Mouse (Mus musculus): ENCODE measurements around the gene Prph. TPM values are rescaled to one million over a fixed set of nuclear protein-coding genes. Genes with fewer than 3 reads are reported as not detected.
"Not testable (repeated sequence)": the region's sequence is repeated elsewhere in the genome, so short reads cannot be mapped to it uniquely, and the experiment has no call there.

Gene Prph
- polyA plus RNA-seq, 2 experiments from 2014 or later, result not detected

DNA sequence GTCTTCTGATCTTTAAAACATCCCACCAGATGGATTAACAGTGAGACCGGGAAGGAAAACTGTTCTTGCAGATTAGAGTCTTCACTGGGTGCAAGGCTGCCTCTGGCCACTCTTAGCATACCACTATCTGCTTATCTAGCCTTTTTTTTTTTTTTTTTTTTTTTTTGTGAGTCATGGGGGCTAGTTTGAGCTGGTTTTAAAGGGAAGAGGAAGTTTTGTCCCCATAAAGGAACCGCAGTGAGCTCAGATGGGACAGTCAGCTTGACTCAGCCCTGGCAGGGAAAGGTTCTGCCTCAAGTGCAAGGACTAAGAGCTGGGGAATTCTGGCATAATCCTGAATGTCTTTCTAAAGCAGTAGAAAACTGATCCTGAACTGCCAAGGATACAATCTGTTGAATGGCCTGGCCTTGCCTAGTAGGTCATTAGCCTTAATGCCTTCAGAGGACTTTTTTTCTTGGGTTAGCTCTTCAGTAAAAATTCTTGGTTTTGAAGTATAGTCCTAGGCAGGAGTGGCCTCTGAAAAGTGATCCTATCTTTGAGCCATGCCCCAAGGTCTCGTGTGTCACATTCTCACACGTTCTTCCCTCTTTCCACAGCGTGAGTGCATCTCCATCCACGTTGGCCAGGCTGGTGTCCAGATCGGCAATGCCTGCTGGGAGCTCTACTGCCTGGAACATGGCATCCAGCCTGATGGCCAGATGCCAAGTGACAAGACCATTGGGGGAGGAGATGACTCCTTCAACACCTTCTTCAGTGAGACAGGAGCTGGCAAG is 21.3 kb upstream of the Prph start:
- no peak for ATAC-seq

- ATAC-seq, result no peak
These were observed 19.5 kb upstream of the Prph start for GRCm38 (mm10) chr15:99035431-99035830.

- no peak for ATAC-seq
These were observed 18.6 kb upstream of the Prph start for GRCm38 (mm10) chr15:99036249-99036905.

GRCm38 (mm10) chr15:99038025-99038424 is 16.9 kb upstream of the Prph start:
- ATAC-seq, result no peak

- ATAC-seq, result no peak
These were observed 16.2 kb upstream of the Prph start for GRCm38 (mm10) chr15:99038797-99039196.

DNA sequence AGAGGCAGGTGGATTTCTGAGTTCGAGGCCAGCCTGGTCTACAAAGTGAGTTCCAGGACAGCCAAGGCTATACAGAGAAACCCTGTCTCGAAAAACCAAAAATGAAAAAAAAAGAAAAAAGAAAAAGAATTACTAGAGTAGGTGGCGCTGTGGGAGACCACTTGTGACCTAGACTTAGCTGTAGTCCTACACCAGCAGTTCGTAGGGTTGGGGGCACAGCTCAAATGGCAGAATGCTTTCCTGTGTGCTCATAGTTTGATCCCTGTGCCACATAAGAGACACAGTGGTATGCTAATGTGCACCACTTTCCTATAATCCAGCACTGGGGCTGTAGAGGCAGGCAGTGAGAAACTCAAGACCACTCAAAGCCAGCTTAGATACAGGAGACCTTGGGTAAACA is 15.7 kb upstream of the Prph start:
- ATAC-seq, result no peak

GRCm38 (mm10) chr15:99039996-99040919 is 14.7 kb upstream of the Prph start:
- no peak for ATAC-seq

- ATAC-seq, result no peak
These were observed 13.8 kb upstream of the Prph start for GRCm38 (mm10) chr15:99040920-99041856.

- no peak for ATAC-seq
These were observed 12.6 kb upstream of the Prph start for GRCm38 (mm10) chr15:99042334-99042733.

- no peak for ATAC-seq
These were observed 10.1 kb upstream of the Prph start for GRCm38 (mm10) chr15:99044854-99045253.

GRCm38 (mm10) chr15:99045734-99046133 is 9.2 kb upstream of the Prph start:
- not testable (repeated sequence) for ATAC-seq

- no peak for ATAC-seq
These were observed 5.3 kb upstream of the Prph start for GRCm38 (mm10) chr15:99049473-99050253.

DNA sequence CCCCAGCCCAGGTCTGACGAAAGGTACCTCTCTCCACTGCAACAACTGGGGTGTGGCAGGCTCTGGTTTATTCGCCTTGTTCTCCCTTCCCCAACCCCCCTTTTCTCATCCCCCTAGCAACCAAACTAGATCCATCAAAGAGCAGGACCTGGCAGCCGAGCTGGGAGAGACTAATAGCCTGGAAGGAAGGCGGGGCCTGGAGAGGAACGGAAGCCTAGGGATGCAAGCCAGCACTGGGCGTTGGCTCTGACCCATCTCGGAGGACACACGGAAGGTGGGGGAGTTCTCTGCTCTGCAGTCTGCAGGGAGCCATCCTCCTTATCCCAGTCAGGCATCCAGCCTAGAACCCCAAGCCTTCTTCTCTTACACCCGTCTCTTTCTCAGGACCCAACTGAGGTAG is 1.6 kb upstream of the Prph start:
- no peak for ATAC-seq

- ATAC-seq, result no peak
These were observed 562 bp downstream of the Prph start for GRCm38 (mm10) chr15:99055511-99055961.

DNA sequence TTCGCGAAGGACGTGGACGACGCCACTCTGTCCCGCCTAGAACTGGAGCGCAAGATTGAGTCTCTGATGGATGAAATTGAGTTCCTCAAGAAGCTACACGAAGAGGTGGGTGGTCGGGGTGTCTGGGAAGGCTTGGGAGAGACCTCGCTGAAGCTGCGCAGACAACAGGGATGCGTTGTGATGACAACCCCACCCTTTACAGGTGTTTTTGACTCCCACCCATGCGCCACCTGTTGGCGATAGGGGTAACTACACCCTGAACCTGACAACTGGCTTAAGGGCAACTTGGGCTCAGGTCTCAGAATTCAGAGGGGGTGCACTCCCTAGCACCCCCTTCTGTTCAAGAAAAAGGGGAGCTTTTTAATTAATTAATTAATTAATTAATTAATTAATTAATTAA is 1.4 kb downstream of the Prph start:
- no peak for ATAC-seq

DNA sequence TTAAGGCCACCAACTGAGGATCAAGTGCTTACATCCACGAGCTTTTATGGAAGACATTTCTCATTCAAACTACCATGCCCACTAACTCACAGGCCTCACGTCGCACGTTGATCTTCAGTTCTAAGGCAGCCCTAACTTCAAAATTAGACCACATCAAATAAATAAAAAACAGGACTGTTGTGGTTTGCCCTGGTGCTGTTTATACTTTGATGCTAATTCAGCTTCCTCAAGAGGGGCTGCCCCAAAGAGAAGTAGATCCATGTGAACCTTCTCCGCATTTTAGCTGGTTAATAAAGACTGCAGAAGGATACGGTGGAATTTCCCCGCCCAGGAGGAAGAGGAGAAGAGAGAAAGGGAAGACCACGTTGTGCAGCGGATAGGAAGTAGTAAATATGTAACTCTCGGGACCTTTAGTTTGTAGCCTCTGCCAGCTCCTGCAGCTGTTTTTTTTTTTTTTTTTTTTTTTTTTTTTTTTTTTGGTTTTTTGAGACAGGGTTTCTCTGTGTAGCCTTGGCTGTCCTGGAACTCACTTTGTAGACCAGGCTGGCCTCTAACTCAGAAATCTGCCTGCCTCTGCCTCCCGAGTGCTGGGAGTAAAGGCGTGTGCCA is 10.7 kb downstream of the Prph start:
- peak; percentile 81 for ATAC-seq

GRCm38 (mm10) chr15:99071988-99072387 is 17.0 kb downstream of the Prph start:
- ATAC-seq, result no peak

DNA sequence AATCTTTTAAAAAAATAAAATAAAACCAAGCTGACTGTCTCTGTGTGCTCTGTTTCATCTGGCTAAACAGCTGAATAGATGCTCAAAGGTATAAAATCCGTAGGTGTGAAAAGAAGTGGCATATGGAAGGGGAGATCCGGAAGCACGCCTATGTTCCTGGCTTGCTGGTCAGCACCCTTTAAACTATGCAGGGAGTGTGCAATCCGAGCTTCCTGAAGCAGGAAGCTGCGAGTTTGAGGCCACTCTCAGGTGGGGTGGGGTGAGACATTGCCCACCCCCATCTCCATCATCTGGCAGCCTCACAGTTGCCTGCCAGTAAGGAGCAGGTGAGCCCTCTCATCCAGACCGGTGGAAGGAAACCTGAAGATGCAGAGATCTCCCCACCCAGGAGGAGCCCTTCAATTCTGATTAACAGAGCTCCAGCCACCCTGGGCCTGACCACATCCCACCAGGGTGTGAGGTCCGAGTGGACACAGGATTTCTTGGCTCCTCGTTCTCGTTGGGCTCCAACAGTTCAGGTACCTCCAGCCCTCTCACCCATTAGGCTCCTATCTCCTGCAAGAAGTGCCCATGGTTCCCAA is 19.1 kb downstream of the Prph start, which contains the start of gene Troap:
TSS of gene Troap (plus strand) at position 557 of the 581 bp plus-strand sequence.
- ATAC-seq, result no peak

- peak; percentile 98 for ATAC-seq
These were observed 19.8 kb downstream of the Prph start for GRCm38 (mm10) chr15:99074600-99075333.
